Mouse (Mus musculus) right cerebral cortex, postnatal 25 days (tissue): Measurements from ENCODE around the gene Gm20390.
"Not testable (repeated sequence)": the region's sequence is repeated elsewhere in the genome, so short reads cannot be mapped to it uniquely, and the experiment has no call there.

Source experiments
- DNase-seq: peaks from one replicate; pipeline ENCODE4 v3.0.0; 2022

The Gm20390 gene

GRCm38 (mm10) chr11:93963013-93963412, 5.1 kb downstream of the Gm20390 start:
- no peak for DNase-seq

GRCm38 (mm10) chr11:93961482-93961881, 6.6 kb downstream of the Gm20390 start:
- no peak for DNase-seq

- no peak for DNase-seq
These were observed 10.3 kb downstream of the Gm20390 start for GRCm38 (mm10) chr11:93957746-93958145.

GRCm38 (mm10) chr11:93957031-93957555, 11.0 kb downstream of the Gm20390 start:
- no peak for DNase-seq

GRCm38 (mm10) chr11:93956159-93956558, 11.9 kb downstream of the Gm20390 start, which contains the start of gene Nme2:
Nme2 (minus strand) TSS chr11:93956259.
- DNase-seq: no peak

GRCm38 (mm10) chr11:93955256-93956150, 12.6 kb downstream of the Gm20390 start:
- peak; percentile 88 for DNase-seq

GRCm38 (mm10) chr11:93954738-93955255, 13.3 kb downstream of the Gm20390 start:
- no peak for DNase-seq

- DNase-seq: no peak
These were observed 15.7 kb downstream of the Gm20390 start for GRCm38 (mm10) chr11:93952376-93952775.

GRCm38 (mm10) chr11:93950045-93950444, 18.0 kb downstream of the Gm20390 start:
- no peak for DNase-seq

- no peak for DNase-seq
These were observed 19.1 kb downstream of the Gm20390 start for GRCm38 (mm10) chr11:93948887-93949567.

- no peak for DNase-seq
These were observed 23.1 kb downstream of the Gm20390 start for GRCm38 (mm10) chr11:93944986-93945385.

- DNase-seq: no peak
These were observed 27.2 kb downstream of the Gm20390 start for GRCm38 (mm10) chr11:93940906-93941305.

- no peak for DNase-seq
These were observed 39.0 kb downstream of the Gm20390 start for GRCm38 (mm10) chr11:93929106-93929505.

- DNase-seq: not testable (repeated sequence)
These were observed 53.1 kb downstream of the Gm20390 start for GRCm38 (mm10) chr11:93915019-93915418.

- no peak for DNase-seq
These were observed 56.5 kb downstream of the Gm20390 start for GRCm38 (mm10) chr11:93911603-93912002.

GRCm38 (mm10) chr11:93908829-93909228, 59.3 kb downstream of the Gm20390 start:
- DNase-seq: no peak

- no peak for DNase-seq
These were observed 60.3 kb downstream of the Gm20390 start for GRCm38 (mm10) chr11:93907839-93908238.

- no peak for DNase-seq
These were observed 61.3 kb downstream of the Gm20390 start for GRCm38 (mm10) chr11:93906834-93907233.
